Comparison of ENCODE assay signal across 16 mouse cellular contexts in genomic region chr4:155660641-155661040, GRCm38 (mm10). TPM values are rescaled to one million over a fixed set of nuclear protein-coding genes. Genes with fewer than 3 reads are reported as not detected.
DNase-seq lines count a peak whose midpoint lies in the region; ATAC-seq lines count a peak whose summit lies in the region.
"Had no signal": no experiment of that assay in that cellular context is flagged by ENCODE, and none has a peak within 500 bp of the region (broad histone marks: within the 10 kb centered on the region; RNA-seq: fewer than 3 reads in every experiment).

No protein-coding gene starts in this region.

- H3K27ac ChIP-seq in heart, embryonic 15.5 days = peak overlapping the region; percentile 21; the same call in 1 of the 2 replicates
- H3K27ac ChIP-seq: midbrain, embryonic 12.5 days had no signal

- no peak overlapping the region for H3K9ac ChIP-seq in heart, embryonic 15.5 days
- H3K9ac ChIP-seq: midbrain, embryonic 12.5 days had no signal

- no peaks in the 10 kb centered on the region for H3K9me3 ChIP-seq in heart, embryonic 15.5 days (replicated peaks)
- H3K9me3 ChIP-seq: midbrain, embryonic 12.5 days had no signal

- peaks cover 13% of the 10 kb centered on the region; the same call in 1 of the 2 replicates for H3K36me3 ChIP-seq in heart, embryonic 15.5 days

- intact Hi-C loops in heart, postnatal 10 days (cut with DNase I) = no loop called here

- WGBS in heart, embryonic 15.5 days = 46% methylated on average over 12 of the region's 12 CpGs

- peaks cover 17% of the 10 kb centered on the region for H3K4me1 ChIP-seq in heart, embryonic 15.5 days (replicated peaks)
- H3K4me1 ChIP-seq: midbrain, embryonic 12.5 days had no signal

- H3K4me3 ChIP-seq in heart, embryonic 15.5 days = no peak overlapping the region
- H3K4me3 ChIP-seq: midbrain, embryonic 12.5 days had no signal

- ATAC-seq in heart, embryonic 15.5 days (replicated peaks; ENCODE audit: insufficient number of reproducible peaks, insufficient read depth, low FRiP score, low read depth) = peak; percentile 38; the same call in 1 of the 2 replicates
- ATAC-seq in granulocyte monocyte progenitor cell, adult 5-6 weeks (replicated peaks; ENCODE audit: poor library complexity, severe bottlenecking) = no peak
- ATAC-seq: activated CD4-positive, CD25-positive, alpha-beta regulatory T cell, adult 4 months had no signal

- no peak overlapping the region for H3K4me2 ChIP-seq in heart, embryonic 15.5 days
- H3K4me2 ChIP-seq: midbrain, embryonic 12.5 days had no signal

- no peak for DNase-seq in heart, postnatal 10 days
- DNase-seq in right cerebral cortex, postnatal 4 days = peak; percentile 18
- no peak for DNase-seq in right cerebral cortex, postnatal 36 days (ENCODE audit: low spot score in 2 of 2)
- peak; percentile 21 for DNase-seq in adipocyte (ENCODE audit: low spot score)
- peak; percentile 12 for DNase-seq in testis, postnatal 14 days (ENCODE audit: low spot score)
- DNase-seq: kidney, adult 18-20 months; left cerebral cortex, postnatal 4 days; lung, adult 2 months; retina, postnatal 1 day; thymus, postnatal 36 days had no signal

- peaks cover 13% of the 10 kb centered on the region for H3K27me3 ChIP-seq in heart, embryonic 15.5 days

RNA-seq across cellular contexts. Expression of gene Mmp23, which starts 7.5 kb away (rescaled TPM):
- polyA plus RNA-seq in heart, embryonic 15.5 days (2015; fragmentation: Nextera tagmentation; extraction: Ambion mirVana) = 65.5 and 74.9 TPM in 2 replicates
- total RNA-seq in heart, postnatal 10 days (2021) = 10 to 100 TPM; 24.9 to 25.9 TPM
- total RNA-seq in granulocyte monocyte progenitor cell, adult 5-6 weeks (2014; fragmentation: Nextera tagmentation) = not detected in 2 replicates
- total RNA-seq in granulocyte monocyte progenitor cell, adult 5-6 weeks (2017) = not detected in 2 replicates
- polyA plus RNA-seq: activated CD4-positive, CD25-positive, alpha-beta regulatory T cell, adult 4 months had no signal

RNA-seq across cellular contexts. Expression of gene Mib2, which starts 8.4 kb away (rescaled TPM):
- 17.3 and 23.4 TPM in 2 replicates for polyA plus RNA-seq in heart, embryonic 15.5 days (2015; fragmentation: Nextera tagmentation; extraction: Ambion mirVana)
- total RNA-seq in heart, postnatal 10 days (2021) = 10 to 100 TPM; 21.9 to 22.5 TPM
- 2.9 and 18.0 TPM in 2 replicates for total RNA-seq in granulocyte monocyte progenitor cell, adult 5-6 weeks (2014; fragmentation: Nextera tagmentation)
- 15.6 and 17.7 TPM in 2 replicates for total RNA-seq in granulocyte monocyte progenitor cell, adult 5-6 weeks (2017)

RNA-seq across cellular contexts. Expression of gene Gm10563, which starts 15.4 kb away (rescaled TPM):
- polyA plus RNA-seq in heart, embryonic 15.5 days (2015; fragmentation: Nextera tagmentation; extraction: Ambion mirVana) = not detected in 2 replicates
- total RNA-seq in heart, postnatal 10 days (2021) = not detected
- total RNA-seq in granulocyte monocyte progenitor cell, adult 5-6 weeks (2014; fragmentation: Nextera tagmentation) = not detected in 2 replicates
- not detected in 2 replicates for total RNA-seq in granulocyte monocyte progenitor cell, adult 5-6 weeks (2017)
- total RNA-seq: layer of hippocampus, postnatal 10 days; left cerebral cortex, postnatal 4 days had no signal
- polyA plus RNA-seq: activated CD4-positive, CD25-positive, alpha-beta regulatory T cell, adult 4 months; heart, embryonic 16.5 days; lung, adult 2 months; midbrain, embryonic 12.5 days had no signal

RNA-seq across cellular contexts. Expression of gene Fndc10, which starts 33.5 kb away (rescaled TPM):
- polyA plus RNA-seq in heart, embryonic 15.5 days (2015; fragmentation: Nextera tagmentation; extraction: Ambion mirVana) = 3.8 and 5.0 TPM in 2 replicates
- total RNA-seq in heart, postnatal 10 days (2021) = 1 to 10 TPM; 2.9 to 4.3 TPM
- 2.8 and 7.6 TPM in 2 replicates for total RNA-seq in granulocyte monocyte progenitor cell, adult 5-6 weeks (2014; fragmentation: Nextera tagmentation)
- 0.88 and 2.1 TPM in 2 replicates for total RNA-seq in granulocyte monocyte progenitor cell, adult 5-6 weeks (2017)

RNA-seq across cellular contexts. Expression of gene Cdk11b, which starts 36.0 kb away (rescaled TPM):
- polyA plus RNA-seq in heart, embryonic 15.5 days (2015; fragmentation: Nextera tagmentation; extraction: Ambion mirVana) = 38.4 and 41.8 TPM in 2 replicates
- 10 to 100 TPM; 28.5 to 30.1 TPM for total RNA-seq in heart, postnatal 10 days (2021)
- 53.9 and 57.8 TPM in 2 replicates for total RNA-seq in granulocyte monocyte progenitor cell, adult 5-6 weeks (2014; fragmentation: Nextera tagmentation)
- total RNA-seq in granulocyte monocyte progenitor cell, adult 5-6 weeks (2017) = 42.1 and 44.8 TPM in 2 replicates

Comparison
In these comparisons a context has a peak if more than half of its experiments do, and no peak if none do; other contexts are left out.
1. DNase-seq: peak in right cerebral cortex, postnatal 4 days (single experiment), adipocyte (single experiment) and testis, postnatal 14 days (single experiment); none in heart, postnatal 10 days (0 of 2) and right cerebral cortex, postnatal 36 days (0 of 2).
2. RNA of gene Mmp23, which starts 7.5 kb away (total RNA-seq): 24.9 to 25.9 TPM in heart, postnatal 10 days; not detected in granulocyte monocyte progenitor cell, adult 5-6 weeks; every median in the first group is over 10 times any median in the second.